Mouse (Mus musculus): ENCODE results near the gene Hist1h2be. TPM values are rescaled to one million over a fixed set of nuclear protein-coding genes. Genes with fewer than 3 reads are reported as not detected.
A peak's percentile ranks its signal among the peaks of the same experiment; 100 is the strongest.
"Not testable (repeated sequence)": the region's sequence is repeated elsewhere in the genome, so short reads cannot be mapped to it uniquely, and the experiment has no call there.

The Hist1h2be gene
- total and polyA plus RNA-seq, 2 experiments from 2014 or later, result 0.82 to 253 TPM

- H3K4me2 ChIP-seq (ENCODE audit: low read depth, low read length), result peak within 1 kb of the TSS; percentile 62
- WGBS, result 3% methylated on average over 31 of the region's 42 CpGs
- peaks cover 16% of the 10 kb centered on the region; the same call in 1 of the 2 replicates for H3K4me1 ChIP-seq (ENCODE audit: control insufficient read depth, insufficient read depth)
- not testable (repeated sequence) for H3K27me3 ChIP-seq (ENCODE audit: control insufficient read depth, insufficient read depth, low read length); H3K36me3 ChIP-seq (replicated peaks; ENCODE audit: control insufficient read depth, insufficient read depth, low read length); H3K9me3 ChIP-seq (replicated peaks; ENCODE audit: control insufficient read depth, low read length)
- ATAC-seq (ENCODE audit: insufficient read depth, low read depth), result peak; percentile 81
- peak; percentile 97 for DNase-seq (ENCODE audit: low spot score)
- peak; percentile 90 for TF ChIP-seq EP300 (IDR thresholded peaks at IDR 0.05; ENCODE audit: low read depth)
- peak within 1 kb of the TSS; percentile 51 for H3K4me3 ChIP-seq (ENCODE audit: low read depth, low read length)
- peak within 1 kb of the TSS; percentile 76 for H3K27ac ChIP-seq (ENCODE audit: low read depth)
- H3K9ac ChIP-seq (replicated peaks; ENCODE audit: low read depth, low read length), result peak within 1 kb of the TSS; percentile 59; the same call in 1 of the 2 replicates
These were observed 46.9 kb downstream of the Hist1h2be start, which contains the start of the genes Hist1h2bf and Hist1h2ad for GRCm38 (mm10) chr13:23573898-23574524. Hist1h2bf (minus strand) TSS chr13:23574196. Hist1h2ad (plus strand) TSS chr13:23574381.

GRCm38 (mm10) chr13:23573034-23573897 lies 47.7 kb downstream of the Hist1h2be start:
- not testable (repeated sequence) for ATAC-seq (ENCODE audit: insufficient read depth, low read depth); H3K27me3 ChIP-seq (ENCODE audit: control insufficient read depth, insufficient read depth, low read length); H3K9me3 ChIP-seq (replicated peaks; ENCODE audit: control insufficient read depth, low read length); DNase-seq (ENCODE audit: low spot score); H3K36me3 ChIP-seq (replicated peaks; ENCODE audit: control insufficient read depth, insufficient read depth, low read length)
- 25% methylated on average over 17 of the region's 20 CpGs for WGBS
- Histone ChIP-seq H3K4me3 (ENCODE audit: low read depth, low read length) (peak overlapping the region; percentile 51), H3K27ac (ENCODE audit: low read depth) (peak overlapping the region; percentile 97), H3K4me2 (ENCODE audit: low read depth, low read length) (peak overlapping the region; percentile 62), H3K9ac (replicated peaks; ENCODE audit: low read depth, low read length) (peak overlapping the region; percentile 59; the same call in 1 of the 2 replicates), H3K4me1 (ENCODE audit: control insufficient read depth, insufficient read depth) (peaks cover 16% of the 10 kb centered on the region; the same call in 1 of the 2 replicates)

GRCm38 (mm10) chr13:23572218-23573033 lies 48.5 kb downstream of the Hist1h2be start:
- DNase-seq (ENCODE audit: low spot score) (no peak), ATAC-seq (ENCODE audit: insufficient read depth, low read depth) (no peak)
- Histone ChIP-seq H3K27me3 (ENCODE audit: control insufficient read depth, insufficient read depth, low read length) (no peaks in the 10 kb centered on the region), H3K4me2 (ENCODE audit: low read depth, low read length) (peak overlapping the region; percentile 62), H3K4me3 (ENCODE audit: low read depth, low read length) (peak overlapping the region; percentile 51), H3K4me1 (ENCODE audit: control insufficient read depth, insufficient read depth) (peaks cover 16% of the 10 kb centered on the region; the same call in 1 of the 2 replicates), H3K9ac (replicated peaks; ENCODE audit: low read depth, low read length) (peak overlapping the region; percentile 69; the same call in 1 of the 2 replicates), H3K9me3 (replicated peaks; ENCODE audit: control insufficient read depth, low read length) (no peaks in the 10 kb centered on the region), H3K27ac (ENCODE audit: low read depth) (peak overlapping the region; percentile 97), H3K36me3 (replicated peaks; ENCODE audit: control insufficient read depth, insufficient read depth, low read length) (no peaks in the 10 kb centered on the region)
- 45% methylated on average over 2 of the region's 2 CpGs for WGBS
- no peak for TF ChIP-seq EP300 (IDR thresholded peaks at IDR 0.05; ENCODE audit: low read depth)
- TF ChIP-seq CTCF (IDR thresholded peaks at IDR 0.05; ENCODE audit: low read depth), result no peak

GRCm38 (mm10) chr13:23571504-23572217 lies 49.3 kb downstream of the Hist1h2be start:
- peak overlapping the region; percentile 51 for H3K4me3 ChIP-seq (ENCODE audit: low read depth, low read length)
- not testable (repeated sequence) for H3K36me3 ChIP-seq (replicated peaks; ENCODE audit: control insufficient read depth, insufficient read depth, low read length); H3K9me3 ChIP-seq (replicated peaks; ENCODE audit: control insufficient read depth, low read length); H3K27me3 ChIP-seq (ENCODE audit: control insufficient read depth, insufficient read depth, low read length); DNase-seq (ENCODE audit: low spot score)
- 0 out of 2 replicates have a peak, but pooled peaks have one; percentile 1 for ATAC-seq (ENCODE audit: insufficient read depth, low read depth)
- H3K4me1 ChIP-seq (ENCODE audit: control insufficient read depth, insufficient read depth), result peaks cover 16% of the 10 kb centered on the region; the same call in 1 of the 2 replicates
- WGBS, result 1% methylated on average over 13 of the region's 34 CpGs
- H3K9ac ChIP-seq (replicated peaks; ENCODE audit: low read depth, low read length), result peak overlapping the region; percentile 69
- peak overlapping the region; percentile 62 for H3K4me2 ChIP-seq (ENCODE audit: low read depth, low read length)
- H3K27ac ChIP-seq (ENCODE audit: low read depth), result peak overlapping the region; percentile 97

Measured in heart, postnatal 0 days (tissue).